Mouse (Mus musculus): ENCODE results near the gene Abraxas2.

DNA sequence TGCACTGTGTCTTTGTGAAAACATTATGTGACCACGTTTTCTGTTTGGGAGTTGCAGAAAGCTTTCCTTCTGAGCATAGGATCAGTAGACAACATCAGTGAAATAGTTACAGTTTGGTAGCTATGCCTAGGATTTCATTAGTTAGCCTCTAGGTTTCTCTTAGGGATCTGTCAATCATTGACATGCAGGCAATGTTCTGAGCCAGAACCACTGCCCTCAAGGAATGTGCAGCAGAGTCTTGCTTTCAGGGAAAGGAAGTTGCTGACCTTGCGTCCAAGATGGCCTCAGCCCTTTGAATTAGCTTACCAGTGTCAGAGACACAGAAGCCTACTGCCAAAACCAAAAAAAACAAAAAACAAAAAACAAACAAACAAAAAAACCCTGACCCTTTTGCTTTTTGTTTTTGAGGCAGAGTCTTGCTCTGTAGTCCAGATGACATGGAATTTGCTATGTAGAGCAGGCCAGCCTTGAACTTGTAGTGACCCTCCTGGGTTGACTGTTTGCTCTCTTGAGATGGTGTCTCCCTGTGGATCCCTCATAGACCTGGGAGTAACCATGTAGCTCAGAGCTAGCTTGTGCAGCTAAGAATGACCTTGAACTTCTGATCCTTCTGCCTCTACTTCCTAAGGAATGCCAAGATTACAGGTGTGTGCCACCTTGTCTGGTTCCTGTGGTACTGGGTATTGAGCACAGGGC is 16.5 kb downstream of the Abraxas2 start:
- no peak for TF ChIP-seq CTCF (IDR thresholded peaks at IDR 0.05; ENCODE audit: insufficient read depth, low read length)
- TF ChIP-seq POLR2A (IDR thresholded peaks at IDR 0.05; ENCODE audit: borderline replicate concordance, extremely low read depth, low read depth, low read length), result no peak
